Mouse (Mus musculus): ENCODE results near the gene Tmem59l.
A peak's percentile ranks its signal among the peaks of the same experiment; 100 is the strongest.

GRCm38 (mm10) chr8:70503062-70503750, 16.0 kb upstream of the Tmem59l start:
- TF ChIP-seq CTCF (IDR thresholded peaks at IDR 0.05; ENCODE audit: borderline replicate concordance, extremely low read depth, insufficient read depth, insufficient read length): peak; percentile 90
- no peak for TF ChIP-seq POLR2A (IDR thresholded peaks at IDR 0.05; ENCODE audit: borderline replicate concordance, extremely low read depth, insufficient read depth, insufficient read length, poor library complexity, severe bottlenecking)
